Mouse (Mus musculus) hindbrain, embryonic 10.5 days (tissue): Measurements from ENCODE around the gene Gm49601. TPM values are rescaled to one million over a fixed set of nuclear protein-coding genes. Genes with fewer than 3 reads are reported as not detected.

Source experiments
- DNase-seq: peaks from one replicate; pipeline ENCODE4 v3.0.0-alpha.2; 2017; ENCODE audit warnings: low spot score
- H3K27ac ChIP-seq: fragments of 300-500 bp; sonication (generic); 2 replicates; pipeline ENCODE4 v1.5.1; 2016; ENCODE audit warnings: mild to moderate bottlenecking, moderate library complexity
- H3K27me3 ChIP-seq: fragments of 300-500 bp; sonication (generic); 2 replicates; pipeline ENCODE4 v1.6.1; 2016; ENCODE audit warnings: mild to moderate bottlenecking; ENCODE audit not compliant: poor library complexity, insufficient read depth, severe bottlenecking
- H3K36me3 ChIP-seq: fragments of 300-500 bp; sonication (generic); 2 replicates; pipeline ENCODE4 v1.6.1; 2016; ENCODE audit warnings: mild to moderate bottlenecking, moderate library complexity
- H3K4me1 ChIP-seq: fragments of 300-500 bp; sonication (generic); replicated peaks from 2 replicates; pipeline ENCODE4 v1.6.1; 2016; ENCODE audit warnings: mild to moderate bottlenecking
- H3K4me3 ChIP-seq: fragments of 300-500 bp; sonication (generic); 2 replicates; pipeline ENCODE4 v1.5.1; 2016; ENCODE audit warnings: mild to moderate bottlenecking, moderate library complexity
- H3K9me3 ChIP-seq: fragments of 300-500 bp; sonication (generic); 2 replicates; pipeline ENCODE4 v1.6.1; 2016; ENCODE audit warnings: mild to moderate bottlenecking, moderate library complexity
- WGBS: fragments of 180-500 bp; shearing (Covaris S2); methylation state at CpG from one replicate; pipeline ENCODE4 v1.1.7; 2016; 5-methylcytosine and 5-hydroxymethylcytosine counted together
- polyA plus RNA-seq: library from polyadenylated mRNA; unstranded; fragments of >200 nt; fragmentation: Nextera tagmentation; extraction: Ambion mirVana; gene quantifications from 2 replicates; pipeline ENCODE4 v1.2.1, GENCODE M21; 2016

The Gm49601 gene
- polyA plus RNA-seq, 1 experiment from 2014 or later = 8.5 TPM

DNA sequence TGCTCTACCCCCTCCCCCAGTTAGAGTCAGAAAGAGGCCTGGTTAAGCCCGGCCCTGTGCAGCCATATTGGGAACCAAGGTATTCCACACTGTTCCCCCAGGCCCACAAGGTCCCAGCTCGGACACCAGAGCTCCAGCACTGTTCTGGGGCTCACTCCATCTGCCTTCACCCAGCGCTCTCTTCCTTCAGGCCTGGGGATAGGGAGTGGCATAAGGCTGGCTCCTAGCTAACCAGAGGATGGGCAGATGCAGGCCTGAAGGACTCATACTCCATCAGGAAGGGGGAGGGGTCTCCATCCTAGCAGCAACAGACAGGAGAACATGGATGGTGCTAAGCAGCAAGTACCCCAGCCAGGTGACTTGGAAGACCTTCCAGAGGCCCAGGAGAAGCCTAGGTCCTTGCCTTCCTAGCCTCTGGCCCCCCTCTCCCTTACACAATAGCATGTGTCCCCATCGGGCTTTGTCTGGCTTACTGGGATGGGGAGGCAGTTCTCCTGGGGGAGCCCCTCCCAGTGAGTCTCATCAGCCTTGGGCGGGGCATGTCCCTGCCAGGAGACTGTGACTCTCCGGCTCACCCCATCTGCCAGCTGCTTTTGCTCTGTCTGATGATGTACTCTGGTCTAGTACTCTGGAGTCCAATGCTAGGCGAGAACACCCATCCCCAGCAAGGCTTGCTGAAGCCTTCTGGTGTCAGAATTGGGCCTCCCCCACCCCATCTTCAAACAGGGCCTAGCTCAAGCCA is 2.1 kb upstream of the Gm49601 start:
- no peak for DNase-seq

DNA sequence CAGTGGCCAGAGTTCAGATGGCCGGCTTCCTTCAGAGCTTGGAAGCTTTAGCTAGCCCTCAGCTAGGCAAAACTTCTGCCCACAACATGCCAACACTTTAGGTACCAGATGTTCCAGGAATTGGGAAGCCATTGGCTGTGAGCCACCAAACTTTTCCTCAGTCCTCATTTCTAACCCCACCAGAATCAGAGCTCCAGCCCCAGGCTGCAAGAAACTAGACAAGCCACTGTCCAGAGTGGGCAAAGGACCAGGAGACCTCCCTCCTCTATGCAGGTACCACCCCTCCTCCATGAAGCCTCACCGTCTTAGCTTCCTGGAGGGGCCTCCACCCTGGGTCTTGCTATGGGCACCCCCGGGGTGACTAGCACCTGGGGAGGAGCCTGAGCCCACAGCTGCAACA is 936 bp upstream of the Gm49601 start:
- Histone ChIP-seq H3K36me3 (peaks cover 31% of the 10 kb centered on the region), H3K9me3 (no peaks in the 10 kb centered on the region), H3K27me3 (peaks cover 94% of the 10 kb centered on the region), H3K27ac (no peak overlapping the region), H3K4me3 (peak overlapping the region; percentile 74), H3K4me1 (peaks cover 59% of the 10 kb centered on the region)
- no peak for DNase-seq
- WGBS = 45% methylated on average over 3 of the region's 3 CpGs

More for the DNA sequence above, 2.1 kb upstream of the Gm49601 start:
- Histone ChIP-seq H3K27me3 (peaks cover 92% of the 10 kb centered on the region), H3K4me1 (peaks cover 48% of the 10 kb centered on the region), H3K27ac (peak overlapping the region; percentile 94), H3K9me3 (no peaks in the 10 kb centered on the region), H3K4me3 (peak overlapping the region; percentile 74), H3K36me3 (peaks cover 19% of the 10 kb centered on the region)
- 52% methylated on average over 7 of the region's 7 CpGs for WGBS

DNA sequence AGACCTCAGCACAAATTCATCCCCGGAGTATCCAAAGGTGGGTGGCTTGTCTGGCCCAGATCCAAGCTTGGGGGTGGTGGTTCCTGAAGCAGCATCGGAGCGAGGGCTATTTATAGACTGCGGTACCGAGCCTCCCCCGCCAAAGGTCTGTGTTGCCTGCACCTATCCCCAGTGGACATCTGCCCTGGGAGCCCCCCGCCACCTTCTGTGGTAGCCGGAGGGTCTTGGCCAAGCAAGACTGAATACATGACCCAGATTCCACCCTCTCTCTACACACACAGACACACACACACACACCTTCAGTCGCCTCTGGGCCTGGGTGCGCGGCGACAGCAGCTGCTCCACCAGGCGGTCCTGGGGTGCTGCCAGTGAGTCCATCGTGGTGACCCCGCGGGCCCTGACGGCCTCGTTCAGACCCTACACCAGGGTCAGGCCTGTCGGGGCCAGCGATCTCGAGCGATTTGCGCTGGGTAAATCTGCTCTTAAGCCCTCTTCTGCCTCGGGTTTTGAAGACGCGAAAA is 376 bp downstream of the Gm49601 start:
- Histone ChIP-seq H3K36me3 (peaks cover 33% of the 10 kb centered on the region), H3K9me3 (no peaks in the 10 kb centered on the region), H3K4me1 (peaks cover 72% of the 10 kb centered on the region), H3K4me3 (peak overlapping the region; percentile 74), H3K27me3 (peaks cover 97% of the 10 kb centered on the region), H3K27ac (peak overlapping the region; percentile 69)
- no peak for DNase-seq
- WGBS = 8% methylated on average over 26 of the region's 26 CpGs

DNA sequence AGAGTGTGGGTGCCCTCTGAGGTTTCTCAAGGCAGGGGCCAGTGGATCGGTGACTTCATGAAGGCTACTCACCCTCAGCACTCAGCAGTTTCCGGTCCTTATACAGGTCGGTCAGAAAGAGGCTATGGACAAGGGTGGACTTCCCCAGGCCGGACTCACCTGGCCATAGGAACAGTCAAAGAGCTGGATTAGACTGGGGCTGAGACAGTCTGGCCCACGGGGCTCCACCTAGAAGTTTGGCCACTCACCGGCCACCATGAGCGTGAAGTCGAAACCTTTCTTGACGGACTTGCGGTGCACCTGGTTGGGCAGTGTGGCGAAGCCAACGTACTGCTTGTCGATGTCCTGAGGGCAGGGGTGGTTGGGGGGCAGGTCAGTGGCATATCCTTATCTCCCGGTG is 1.1 kb downstream of the Gm49601 start:
- H3K27ac ChIP-seq = no peak overlapping the region
- H3K4me1 ChIP-seq = peaks cover 77% of the 10 kb centered on the region
- H3K4me3 ChIP-seq = no peak overlapping the region
- H3K36me3 ChIP-seq = peaks cover 33% of the 10 kb centered on the region
- H3K27me3 ChIP-seq = peaks cover 97% of the 10 kb centered on the region
- no peaks in the 10 kb centered on the region for H3K9me3 ChIP-seq
- DNase-seq = no peak
- WGBS = 36% methylated on average over 14 of the region's 14 CpGs

DNA sequence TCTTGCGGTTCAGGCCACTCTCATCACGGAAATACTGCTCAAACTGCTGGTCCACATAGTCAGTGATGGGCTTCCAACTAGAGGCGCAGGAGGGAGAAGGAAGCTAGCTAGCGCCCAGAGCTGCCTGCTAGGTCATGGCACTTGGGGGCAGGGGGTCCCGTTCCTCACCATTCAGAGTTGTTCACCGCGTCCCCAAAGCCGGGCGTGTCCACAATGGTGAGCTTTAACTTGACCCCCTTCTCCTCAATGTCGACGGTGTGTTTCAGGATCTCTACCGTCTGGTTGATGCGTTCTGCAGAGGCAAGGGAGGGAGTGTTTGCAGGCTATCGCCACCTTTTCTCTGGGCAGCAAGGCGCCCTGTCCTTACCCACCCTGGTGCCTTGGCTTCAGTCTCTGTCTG is 1.6 kb downstream of the Gm49601 start:
- Histone ChIP-seq H3K36me3 (peaks cover 33% of the 10 kb centered on the region), H3K27me3 (peaks cover 99% of the 10 kb centered on the region), H3K4me1 (peaks cover 77% of the 10 kb centered on the region), H3K27ac (no peak overlapping the region), H3K9me3 (no peaks in the 10 kb centered on the region), H3K4me3 (no peak overlapping the region)
- WGBS = 20% methylated on average over 15 of the region's 15 CpGs
- no peak for DNase-seq

DNA sequence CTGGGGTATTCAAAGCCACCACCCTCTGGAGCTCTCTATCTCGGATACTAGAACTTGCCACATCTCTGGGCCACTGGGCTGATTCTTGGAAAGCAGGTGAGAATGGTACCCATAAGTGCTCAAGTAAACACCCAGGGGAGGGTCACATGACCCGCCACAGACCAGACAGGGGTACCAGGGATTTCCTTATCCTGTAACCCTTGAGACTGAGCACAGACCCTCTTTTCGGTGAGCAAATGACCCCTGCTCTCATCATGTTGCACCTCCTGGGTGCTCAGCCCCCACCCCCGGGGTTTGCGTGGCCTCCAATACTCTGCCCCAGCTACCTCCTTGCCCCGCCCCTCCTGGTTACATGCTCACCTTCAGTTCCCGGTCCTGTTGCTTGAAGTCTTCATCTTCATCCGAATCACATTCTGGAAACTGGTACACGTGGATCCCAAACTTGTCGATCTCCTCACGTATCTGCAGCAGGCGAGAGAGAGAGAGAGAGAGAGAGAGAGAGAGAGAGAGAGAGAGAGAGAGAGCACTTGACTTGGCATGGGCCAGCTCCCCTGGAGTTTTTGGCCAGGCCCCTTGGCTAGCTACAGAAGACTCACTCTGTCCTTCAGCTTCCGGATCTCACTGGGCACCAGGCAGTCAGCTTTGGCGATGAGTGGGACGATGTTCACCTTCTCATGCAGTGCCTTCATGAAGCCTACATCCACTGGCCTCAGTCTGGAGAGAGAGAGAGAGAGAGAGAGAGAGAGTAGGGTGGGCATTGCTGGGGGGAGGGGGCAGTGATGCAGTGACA is 2.3 kb downstream of the Gm49601 start:
- Histone ChIP-seq H3K36me3 (peaks cover 33% of the 10 kb centered on the region), H3K4me1 (peaks cover 77% of the 10 kb centered on the region), H3K27me3 (peaks cover 100% of the 10 kb centered on the region), H3K4me3 (no peak overlapping the region), H3K27ac (no peak overlapping the region), H3K9me3 (no peaks in the 10 kb centered on the region)
- no peak for DNase-seq
- WGBS = 27% methylated on average over 15 of the region's 15 CpGs

DNA sequence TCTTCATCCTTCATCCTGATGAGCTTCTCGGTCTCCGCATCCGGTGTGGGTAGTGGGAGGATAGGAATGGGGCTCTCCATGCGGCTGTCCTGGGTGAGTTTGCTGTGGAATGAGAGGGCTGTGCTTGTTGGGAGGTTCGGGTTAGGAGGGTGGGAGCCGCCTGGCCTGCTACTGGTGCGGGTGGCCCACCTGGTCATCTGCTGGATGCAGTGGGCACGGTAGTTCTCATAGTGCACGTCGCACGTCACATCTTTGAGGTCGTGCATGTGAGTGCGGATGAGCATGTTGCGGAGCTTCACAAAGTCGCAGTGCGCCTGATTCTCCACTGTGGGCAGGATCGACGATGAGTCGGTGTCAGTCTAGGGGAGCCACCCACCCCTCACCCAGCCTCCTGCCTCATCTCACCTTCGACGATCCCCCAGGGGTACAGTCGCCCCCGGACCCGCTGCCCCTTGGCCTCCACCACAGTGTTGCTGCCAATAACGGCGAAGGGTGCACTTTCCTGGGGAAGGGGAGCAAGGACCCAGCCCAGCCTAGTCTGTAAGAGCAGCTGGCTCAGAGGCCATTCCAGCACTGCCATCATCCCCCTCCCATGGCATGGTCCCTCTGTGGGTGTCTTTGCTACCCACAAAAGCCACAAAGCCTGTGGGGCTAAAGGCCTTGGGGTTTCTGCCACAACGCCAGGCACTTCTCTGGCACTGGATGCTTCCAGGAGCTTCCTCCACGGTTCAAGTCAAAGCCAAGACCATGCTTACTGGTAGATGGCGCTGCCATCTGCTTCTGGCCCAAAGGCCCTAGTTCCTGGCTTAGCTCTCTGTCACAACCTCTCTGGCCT is 3.1 kb downstream of the Gm49601 start:
- no peak for DNase-seq
- 19% methylated on average over 29 of the region's 29 CpGs for WGBS

DNA sequence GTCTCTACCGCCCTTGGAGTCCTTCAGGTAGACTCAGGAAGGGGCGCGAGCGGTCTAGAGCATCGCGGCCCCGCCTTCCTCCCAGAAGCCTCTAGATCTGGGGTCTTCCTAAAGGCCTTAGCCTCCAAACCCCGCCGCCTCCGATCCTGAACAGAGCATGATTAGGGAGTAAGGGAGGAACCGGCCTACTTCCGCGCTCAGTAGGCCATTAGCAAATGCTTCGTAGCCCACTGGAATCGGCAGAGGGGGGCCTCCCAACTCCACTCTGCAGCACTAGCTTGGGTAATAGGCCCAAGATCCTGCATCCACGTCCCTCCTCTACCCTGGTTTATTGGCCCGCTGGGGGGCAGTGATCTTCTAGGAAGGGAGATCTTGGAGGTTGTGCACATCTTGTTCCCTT is 4.2 kb downstream of the Gm49601 start, which contains the start of gene Gp1bb:
TSS of gene Gp1bb (minus strand) at position 385 of the 400 bp plus-strand sequence.
- DNase-seq = no peak
- Histone ChIP-seq H3K27me3 (peaks cover 99% of the 10 kb centered on the region), H3K4me3 (peak within 1 kb of the TSS; percentile 56), H3K36me3 (peaks cover 33% of the 10 kb centered on the region), H3K27ac (no peak within 1 kb of the TSS), H3K9me3 (no peaks in the 10 kb centered on the region), H3K4me1 (peaks cover 76% of the 10 kb centered on the region)
- 5% methylated on average over 17 of the region's 17 CpGs for WGBS

More for the DNA sequence above, 3.1 kb downstream of the Gm49601 start:
- H3K36me3 ChIP-seq = peaks cover 33% of the 10 kb centered on the region
- no peak overlapping the region for H3K4me3 ChIP-seq
- H3K4me1 ChIP-seq = peaks cover 77% of the 10 kb centered on the region
- peaks cover 100% of the 10 kb centered on the region for H3K27me3 ChIP-seq
- no peak overlapping the region for H3K27ac ChIP-seq
- H3K9me3 ChIP-seq = no peaks in the 10 kb centered on the region

DNA sequence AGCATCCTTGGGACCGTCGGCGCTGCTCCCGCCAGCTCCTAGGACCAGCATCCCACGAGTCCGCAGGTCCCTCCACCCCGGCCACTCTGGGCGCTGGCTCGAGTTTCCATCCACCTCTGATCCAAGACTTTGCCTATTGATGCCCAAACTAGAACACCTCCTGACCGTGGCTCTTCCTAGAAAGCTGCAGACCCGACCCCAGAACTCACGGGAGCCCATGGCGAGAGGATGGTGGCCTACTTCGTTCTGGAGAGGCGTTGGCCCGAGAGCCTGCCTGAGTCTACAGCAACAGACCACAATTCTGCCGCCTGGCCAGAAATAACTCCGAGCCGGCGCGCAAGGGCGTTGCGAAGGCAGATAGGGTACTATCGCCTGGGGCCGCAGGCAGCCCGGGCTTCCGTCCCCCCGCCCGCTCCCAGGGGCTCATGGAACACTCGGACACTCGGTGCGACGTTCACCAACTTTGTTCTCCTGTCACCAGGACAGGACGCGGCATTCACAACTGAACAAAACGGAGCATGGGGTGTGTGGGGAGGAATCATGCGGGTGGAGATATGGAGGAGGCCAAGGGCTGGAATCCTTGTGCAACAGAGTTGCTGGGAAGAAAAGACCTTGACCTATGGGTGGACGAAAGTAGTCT is 4.7 kb downstream of the Gm49601 start:
- no peaks in the 10 kb centered on the region for H3K9me3 ChIP-seq
- peaks cover 33% of the 10 kb centered on the region for H3K36me3 ChIP-seq
- peak overlapping the region; percentile 56 for H3K4me3 ChIP-seq
- no peak overlapping the region for H3K27ac ChIP-seq
- peaks cover 76% of the 10 kb centered on the region for H3K4me1 ChIP-seq
- 2% methylated on average over 38 of the region's 38 CpGs for WGBS
- DNase-seq = peak; percentile 54
- peaks cover 99% of the 10 kb centered on the region for H3K27me3 ChIP-seq

DNA sequence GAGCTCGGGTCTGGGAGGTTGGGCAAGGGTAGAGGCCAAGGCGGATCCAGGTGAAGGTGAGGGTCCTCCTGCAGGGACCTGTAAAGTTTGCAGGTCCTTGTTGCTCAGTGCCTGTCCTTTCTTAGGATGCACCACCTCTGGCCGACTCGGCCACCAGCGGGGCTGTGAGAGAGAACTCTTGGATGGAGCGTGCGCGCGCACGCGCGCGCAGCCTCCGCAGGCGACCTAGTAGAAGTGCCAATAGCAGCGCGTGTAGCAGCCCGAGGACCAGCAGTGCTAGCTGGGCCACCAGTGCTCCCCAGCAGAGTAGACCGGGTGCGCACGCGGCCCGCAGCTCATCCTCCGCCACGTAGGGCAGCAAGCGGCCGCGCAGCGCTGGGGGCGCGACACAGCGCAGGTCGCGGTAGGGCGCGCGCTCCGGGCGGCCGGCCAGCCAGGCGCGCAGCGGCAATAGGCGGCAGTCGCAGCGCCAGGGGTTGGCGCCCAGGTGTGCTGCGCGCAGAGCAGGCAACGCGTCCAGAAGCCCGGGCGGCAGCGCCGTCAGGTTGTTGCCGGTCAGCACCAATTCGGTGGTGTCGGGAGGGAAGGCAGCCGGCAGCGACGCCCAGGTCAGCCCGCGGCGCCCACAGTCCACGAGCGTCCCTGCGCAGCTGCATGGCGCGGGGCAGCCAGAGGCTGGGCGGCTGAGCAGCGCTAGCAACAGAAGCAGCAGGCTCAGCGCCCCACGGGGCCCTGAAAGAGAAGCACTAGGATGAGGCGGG is 5.4 kb downstream of the Gm49601 start:
- peaks cover 33% of the 10 kb centered on the region for H3K36me3 ChIP-seq
- DNase-seq = peak; percentile 56
- under 1% methylated on average over 74 of the region's 74 CpGs for WGBS
- H3K4me1 ChIP-seq = peaks cover 70% of the 10 kb centered on the region
- H3K27ac ChIP-seq = peak overlapping the region; percentile 17; the same call in 1 of the 2 replicates
- H3K4me3 ChIP-seq = peak overlapping the region; percentile 56
- H3K9me3 ChIP-seq = no peaks in the 10 kb centered on the region
- H3K27me3 ChIP-seq = peaks cover 99% of the 10 kb centered on the region

DNA sequence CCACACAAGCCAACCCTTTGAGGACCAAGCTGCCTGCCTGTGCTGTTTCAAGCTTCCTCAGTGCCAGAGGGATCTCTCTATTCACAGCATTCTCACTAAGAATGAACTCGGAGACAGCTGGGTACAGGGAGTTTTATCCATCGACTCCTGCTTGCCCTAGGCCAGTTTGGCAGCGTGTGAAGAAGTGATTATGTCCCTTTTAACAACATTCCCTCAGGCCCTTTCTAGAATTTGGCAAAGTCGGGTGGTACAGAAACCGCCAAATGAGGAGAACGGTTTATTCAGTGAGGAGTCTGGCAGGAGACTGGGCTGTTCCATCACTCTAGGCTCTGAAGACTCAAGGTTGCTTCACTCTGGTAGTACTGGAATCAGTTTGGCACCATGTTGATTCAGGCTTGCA is 6.0 kb downstream of the Gm49601 start:
- DNase-seq = no peak
- Histone ChIP-seq H3K4me3 (no peak overlapping the region), H3K27me3 (peaks cover 99% of the 10 kb centered on the region), H3K27ac (no peak overlapping the region), H3K9me3 (no peaks in the 10 kb centered on the region), H3K36me3 (peaks cover 33% of the 10 kb centered on the region), H3K4me1 (peaks cover 67% of the 10 kb centered on the region)
- WGBS = 21% methylated on average over 6 of the region's 6 CpGs
